Mouse (Mus musculus) layer of hippocampus, adult 9-10 months (tissue): ENCODE measurements around the gene Mad2l1bp.

Experiments used
- DNase-seq: peaks from one replicate; pipeline ENCODE4 v3.0.0; 2022; ENCODE audit warnings: low spot score

Gene Mad2l1bp

GRCm38 (mm10) chr17:46108286-46108685 is 45.1 kb downstream of the Mad2l1bp start:
- DNase-seq, result no peak

GRCm38 (mm10) chr17:46104487-46104886 is 48.9 kb downstream of the Mad2l1bp start:
- no peak for DNase-seq

GRCm38 (mm10) chr17:46102608-46103159 is 50.7 kb downstream of the Mad2l1bp start:
- no peak for DNase-seq

- DNase-seq, result no peak
These were observed 51.4 kb downstream of the Mad2l1bp start for GRCm38 (mm10) chr17:46101906-46102305.

- DNase-seq, result no peak
These were observed 54.8 kb downstream of the Mad2l1bp start for GRCm38 (mm10) chr17:46098525-46098924.
